Comparison of ENCODE assay signal across 15 mouse cellular contexts in genomic region chr6:146219534-146219933, GRCm38 (mm10).
A peak's percentile ranks its signal among the peaks of the same experiment; 100 is the strongest.
DNase-seq lines count a peak whose midpoint lies in the region; ATAC-seq and TF ChIP-seq lines count a peak whose summit lies in the region.
"Had no signal": no experiment of that assay in that cellular context is flagged by ENCODE, and none has a peak within 500 bp of the region (broad histone marks: within the 10 kb centered on the region; RNA-seq: fewer than 3 reads in every experiment).

No protein-coding gene starts in this region.

- peak; percentile 65 for DNase-seq in spleen, adult 12 weeks (ENCODE audit: low spot score)
- DNase-seq in spleen, adult 18-20 months, result no peak
- no peak for DNase-seq in left cerebral cortex, postnatal 36 days (ENCODE audit: low spot score in 2 of 2)
- no peak for DNase-seq in left cerebral cortex, postnatal 25 days (ENCODE audit: low spot score in 2 of 2)
- no peak for DNase-seq in forebrain, postnatal 0 days
- DNase-seq: adrenal gland, postnatal 14 days; cerebellum, postnatal 14 days; right cerebral cortex, postnatal 14 days had no signal

- no peak overlapping the region for H3K4me3 ChIP-seq in intestine, embryonic 16.5 days (ENCODE audit: low read length)
- H3K4me3 ChIP-seq in macrophage (ENCODE audit: inconsistent target), result no peak overlapping the region
- H3K4me3 ChIP-seq in stomach, embryonic 16.5 days (replicated peaks; ENCODE audit: low read length), result no peak overlapping the region
- no peak overlapping the region for H3K4me3 ChIP-seq in forebrain, postnatal 0 days (ENCODE audit: low read depth, low read length)
- H3K4me3 ChIP-seq: heart, embryonic 13.5 days; limb, embryonic 15.5 days had no signal

- intact Hi-C loops in left cerebral cortex, postnatal 36 days (cut with DNase I), result no loop called here
- intact Hi-C loops in left cerebral cortex, postnatal 25 days (cut with DNase I), result no loop called here

- no peaks in the 10 kb centered on the region for H3K36me3 ChIP-seq in intestine, embryonic 16.5 days (ENCODE audit: control insufficient read depth, insufficient read depth, low read length)
- no peaks in the 10 kb centered on the region for H3K36me3 ChIP-seq in macrophage (ENCODE audit: inconsistent target)
- no peaks in the 10 kb centered on the region for H3K36me3 ChIP-seq in stomach, embryonic 16.5 days (ENCODE audit: control insufficient read depth, insufficient read depth, low read length)
- no peaks in the 10 kb centered on the region for H3K36me3 ChIP-seq in forebrain, postnatal 0 days (ENCODE audit: insufficient read depth)
- H3K36me3 ChIP-seq: limb, embryonic 15.5 days had no signal

- no peak overlapping the region for H3K4me2 ChIP-seq in intestine, embryonic 16.5 days (ENCODE audit: low read depth, low read length)
- H3K4me2 ChIP-seq in stomach, embryonic 16.5 days (ENCODE audit: low read depth, low read length), result no peak overlapping the region
- H3K4me2 ChIP-seq in forebrain, postnatal 0 days (ENCODE audit: low read depth), result no peak overlapping the region
- H3K4me2 ChIP-seq: heart, embryonic 13.5 days; limb, embryonic 15.5 days had no signal

- no peak for TF ChIP-seq CTCF in forebrain, postnatal 0 days (IDR thresholded peaks at IDR 0.05; ENCODE audit: low read depth)

- H3K9me3 ChIP-seq in intestine, embryonic 16.5 days (ENCODE audit: control insufficient read depth, low read length), result no peaks in the 10 kb centered on the region
- no peaks in the 10 kb centered on the region for H3K9me3 ChIP-seq in stomach, embryonic 16.5 days (replicated peaks; ENCODE audit: control insufficient read depth, low read length)
- no peaks in the 10 kb centered on the region for H3K9me3 ChIP-seq in forebrain, postnatal 0 days (ENCODE audit: low read length)
- H3K9me3 ChIP-seq: heart, embryonic 13.5 days; limb, embryonic 15.5 days had no signal

- 89% methylated on average over 12 of the region's 12 CpGs for WGBS in intestine, embryonic 16.5 days
- 97% methylated on average over 12 of the region's 12 CpGs for WGBS in macrophage (ENCODE audit: missing documents)
- 87% methylated on average over 12 of the region's 12 CpGs for WGBS in stomach, embryonic 16.5 days
- 91% methylated on average over 12 of the region's 12 CpGs for WGBS in forebrain, postnatal 0 days

- H3K27me3 ChIP-seq in intestine, embryonic 16.5 days (replicated peaks; ENCODE audit: control insufficient read depth, insufficient read depth, low read length), result no peaks in the 10 kb centered on the region
- no peaks in the 10 kb centered on the region for H3K27me3 ChIP-seq in stomach, embryonic 16.5 days (ENCODE audit: control insufficient read depth, insufficient read depth, low read length)
- no peaks in the 10 kb centered on the region for H3K27me3 ChIP-seq in forebrain, postnatal 0 days (ENCODE audit: insufficient read depth, low read length)
- H3K27me3 ChIP-seq: heart, embryonic 13.5 days; limb, embryonic 15.5 days had no signal

- H3K4me1 ChIP-seq in intestine, embryonic 16.5 days (ENCODE audit: control insufficient read depth, insufficient read depth, low read length), result peaks cover 2% of the 10 kb centered on the region; the same call in 1 of the 2 replicates
- H3K4me1 ChIP-seq in stomach, embryonic 16.5 days (ENCODE audit: control insufficient read depth, insufficient read depth, low read length), result no peaks in the 10 kb centered on the region
- H3K4me1 ChIP-seq in forebrain, postnatal 0 days (ENCODE audit: insufficient read depth), result no peaks in the 10 kb centered on the region

- H3K27ac ChIP-seq in intestine, embryonic 16.5 days (ENCODE audit: low read length), result no peak overlapping the region
- H3K27ac ChIP-seq in macrophage, result peak overlapping the region; percentile 99
- no peak overlapping the region for H3K27ac ChIP-seq in stomach, embryonic 16.5 days (ENCODE audit: low read length)
- no peak overlapping the region for H3K27ac ChIP-seq in forebrain, postnatal 0 days (ENCODE audit: low read depth, low read length)
- H3K27ac ChIP-seq: heart, embryonic 13.5 days; kidney, postnatal 0 days; limb, embryonic 15.5 days had no signal

- no peak overlapping the region for H3K9ac ChIP-seq in intestine, embryonic 16.5 days (ENCODE audit: low read depth, low read length)
- no peak overlapping the region for H3K9ac ChIP-seq in stomach, embryonic 16.5 days (ENCODE audit: low read length)
- H3K9ac ChIP-seq in forebrain, postnatal 0 days, result no peak overlapping the region
- H3K9ac ChIP-seq: heart, embryonic 13.5 days; limb, embryonic 15.5 days had no signal

- H3K79me2 ChIP-seq in macrophage (ENCODE audit: inconsistent target), result no peaks in the 10 kb centered on the region

- peak; percentile 78 for ATAC-seq in intestine, embryonic 16.5 days
- 0 out of 2 replicates have a peak, but pooled peaks have one; percentile 44 for ATAC-seq in stomach, embryonic 16.5 days (ENCODE audit: insufficient read depth, low FRiP score)
- no peak for ATAC-seq in forebrain, postnatal 0 days
- ATAC-seq: midbrain, embryonic 16.5 days had no signal
